Mouse (Mus musculus) erythroblast, embryonic 14.5 days (primary cell): ENCODE results near the gene Gp5.

Experiments
- GATA1 ChIP-seq: IDR thresholded peaks from 2 replicates; pipeline ENCODE4 v1.6.1; 2012; ENCODE audit warnings: low read length, inconsistent platforms, mixed read lengths
- TAL1 ChIP-seq: IDR thresholded peaks from 3 replicates; pipeline ENCODE4 v1.6.1; 2012; ENCODE audit warnings: low read length, inconsistent platforms, mixed read lengths

DNA sequence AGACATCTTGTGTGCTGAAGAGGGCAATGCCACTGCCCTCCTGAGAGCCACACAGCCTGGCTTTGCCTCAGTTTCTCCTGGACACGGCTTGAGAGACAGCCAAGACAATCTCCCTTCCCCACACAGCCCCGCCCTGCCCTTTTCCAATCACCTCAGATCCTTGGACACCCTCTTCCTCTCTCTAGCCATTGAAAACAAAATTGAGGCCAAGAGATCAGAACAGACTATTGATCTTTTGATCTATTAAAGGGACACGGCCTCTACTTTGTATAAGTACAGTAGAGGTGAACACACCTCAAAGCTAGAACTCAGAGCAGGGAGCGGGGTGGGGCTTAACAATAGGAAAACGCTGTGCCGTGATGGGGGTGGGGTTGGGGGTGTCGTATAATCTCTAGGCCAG lies 52.1 kb downstream of the Gp5 start:
- no peak for TF ChIP-seq TAL1
- TF ChIP-seq GATA1, result no peak
